Mouse (Mus musculus) layer of hippocampus, adult 11-12 months (tissue): ENCODE data around the gene Sumf1.

Source experiments
- DNase-seq: peaks from one replicate; pipeline ENCODE4 v3.0.0; 2022; ENCODE audit warnings: low spot score

The Sumf1 gene

GRCm38 (mm10) chr6:108206914-108207566 lies 21.7 kb upstream of the Sumf1 start:
- no peak for DNase-seq

- DNase-seq, result no peak
Observed at GRCm38 (mm10) chr6:108206145-108206544, 20.8 kb upstream of the Sumf1 start.

- no peak for DNase-seq
Observed at GRCm38 (mm10) chr6:108204322-108204721, 18.9 kb upstream of the Sumf1 start.

GRCm38 (mm10) chr6:108198286-108198685 lies 12.9 kb upstream of the Sumf1 start:
- no peak for DNase-seq

GRCm38 (mm10) chr6:108197117-108197516 lies 11.7 kb upstream of the Sumf1 start:
- DNase-seq, result no peak

- no peak for DNase-seq
Observed at GRCm38 (mm10) chr6:108196665-108197064, 11.3 kb upstream of the Sumf1 start.

GRCm38 (mm10) chr6:108192632-108193031 lies 7.2 kb upstream of the Sumf1 start:
- DNase-seq, result no peak

- DNase-seq, result no peak
Observed at GRCm38 (mm10) chr6:108190690-108191089, 5.3 kb upstream of the Sumf1 start.

GRCm38 (mm10) chr6:108185685-108186009 lies 265 bp upstream of the Sumf1 start:
- no peak for DNase-seq

- DNase-seq, result no peak
Observed at GRCm38 (mm10) chr6:108179087-108179486, 6.3 kb downstream of the Sumf1 start.

- no peak for DNase-seq
Observed at GRCm38 (mm10) chr6:108174181-108174580, 11.2 kb downstream of the Sumf1 start.

- no peak for DNase-seq
Observed at GRCm38 (mm10) chr6:108172219-108172618, 13.2 kb downstream of the Sumf1 start.

GRCm38 (mm10) chr6:108169466-108169865 lies 15.9 kb downstream of the Sumf1 start:
- no peak for DNase-seq

- DNase-seq, result no peak
Observed at GRCm38 (mm10) chr6:108168723-108169122, 16.7 kb downstream of the Sumf1 start.

- DNase-seq, result no peak
Observed at GRCm38 (mm10) chr6:108167946-108168680, 17.3 kb downstream of the Sumf1 start.

GRCm38 (mm10) chr6:108165598-108165997 lies 19.8 kb downstream of the Sumf1 start:
- DNase-seq, result no peak

- no peak for DNase-seq
Observed at GRCm38 (mm10) chr6:108164935-108165334, 20.4 kb downstream of the Sumf1 start.

GRCm38 (mm10) chr6:108160608-108161007 lies 24.8 kb downstream of the Sumf1 start:
- no peak for DNase-seq

GRCm38 (mm10) chr6:108156881-108157280 lies 28.5 kb downstream of the Sumf1 start:
- DNase-seq, result no peak

GRCm38 (mm10) chr6:108154243-108154642 lies 31.1 kb downstream of the Sumf1 start:
- DNase-seq, result no peak

GRCm38 (mm10) chr6:108152661-108153269 lies 32.6 kb downstream of the Sumf1 start:
- peak; percentile 15 for DNase-seq

- no peak for DNase-seq
Observed at GRCm38 (mm10) chr6:108152081-108152480, 33.3 kb downstream of the Sumf1 start.

GRCm38 (mm10) chr6:108149235-108149634 lies 36.1 kb downstream of the Sumf1 start:
- no peak for DNase-seq
